Mouse (Mus musculus) bone marrow, adult 2 months (tissue): ENCODE measurements at regions not wholly inside any gene's neighbourhood (a gene's known extent, or its start where the extent isn't known, plus 50 kb on each side); places are given as distances from the start of the nearest gene placed in this dataset.
"Not testable (repeated sequence)": the region's sequence is repeated elsewhere in the genome, so short reads cannot be mapped to it uniquely, and the experiment has no call there.

Experiments
- CTCF ChIP-seq: fragments of 200-500 bp; IDR thresholded peaks from 2 replicates; pipeline ENCODE4 v1.5.1; 2011; ENCODE audit warnings: low read length, control low read depth; ENCODE audit not compliant: control insufficient read depth, insufficient read depth
- POLR2A ChIP-seq: fragments of 200-500 bp; IDR thresholded peaks from 2 replicates; pipeline ENCODE4 v1.6.1; 2011; ENCODE audit warnings: low read depth, mild to moderate bottlenecking, control low read depth, low read length, borderline replicate concordance; ENCODE audit not compliant: control insufficient read depth

DNA sequence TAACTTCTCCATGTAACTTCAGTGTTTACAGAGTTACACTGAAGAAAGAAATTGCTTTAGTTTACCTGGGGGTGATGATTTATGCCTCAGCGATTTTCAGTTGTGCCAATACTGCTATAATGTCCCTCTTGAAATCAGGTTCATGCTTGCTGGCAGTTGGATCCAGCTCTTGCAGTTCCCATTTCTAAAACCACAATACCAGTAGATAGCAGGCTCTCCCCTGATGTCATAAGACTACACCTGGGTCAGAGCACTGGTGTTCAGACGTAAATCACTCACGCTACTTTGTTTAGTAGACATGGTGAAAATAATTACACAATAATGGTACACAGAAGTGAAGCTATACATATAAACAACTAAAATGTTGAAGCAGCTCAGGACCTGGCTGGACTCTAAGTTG lies 800.2 kb upstream of the Zfp386 start:
- TF ChIP-seq CTCF, POLR2A: not testable (repeated sequence)
